12 mouse cellular contexts compared by ENCODE assay signal in genomic region chr12:117410604-117411003, GRCm38 (mm10).
DNase-seq lines count a peak whose midpoint lies in the region; ATAC-seq and TF ChIP-seq lines count a peak whose summit lies in the region.
"Had no signal": no experiment of that assay in that cellular context is flagged by ENCODE, and none has a peak within 500 bp of the region (broad histone marks: within the 10 kb centered on the region; RNA-seq: fewer than 3 reads in every experiment).

No protein-coding gene starts in this region.

- H3K4me3 ChIP-seq in kidney, adult 2 months (ENCODE audit: insufficient read depth, low read depth, low read length) = no peak overlapping the region
- no peak overlapping the region for H3K4me3 ChIP-seq in kidney, embryonic 14.5 days (ENCODE audit: low read length)
- H3K4me3 ChIP-seq: limb, embryonic 10.5 days; megakaryocyte, embryonic 14.5 days had no signal

- no peak overlapping the region for H3K27ac ChIP-seq in kidney, adult 2 months (ENCODE audit: insufficient read depth, low read depth, low read length)
- H3K27ac ChIP-seq in kidney, embryonic 14.5 days (ENCODE audit: low read depth, low read length) = no peak overlapping the region
- H3K27ac ChIP-seq: limb, embryonic 10.5 days had no signal

- no peaks in the 10 kb centered on the region for H3K9me3 ChIP-seq in kidney, embryonic 14.5 days (ENCODE audit: control insufficient read depth, low read length)
- H3K9me3 ChIP-seq: limb, embryonic 10.5 days; megakaryocyte, embryonic 14.5 days had no signal

- H3K36me3 ChIP-seq in kidney, adult 2 months (ENCODE audit: control insufficient read depth, insufficient read depth, low read length) = no peaks in the 10 kb centered on the region
- no peaks in the 10 kb centered on the region for H3K36me3 ChIP-seq in kidney, embryonic 14.5 days (ENCODE audit: control insufficient read depth, insufficient read depth, low read length)
- H3K36me3 ChIP-seq: limb, embryonic 10.5 days had no signal

- no peak for TF ChIP-seq POLR2A in kidney, adult 2 months (IDR thresholded peaks at IDR 0.05; ENCODE audit: low read depth, low read length)

- 27% methylated on average over 1 of the region's 1 CpGs for WGBS in kidney, adult 2 months
- 38% methylated on average over 1 of the region's 1 CpGs for WGBS in kidney, embryonic 14.5 days

- ATAC-seq in kidney, embryonic 14.5 days (ENCODE audit: low FRiP score, low TSS enrichment) = no peak
- ATAC-seq: intestine, postnatal 0 days had no signal

- no peak overlapping the region for H3K4me2 ChIP-seq in kidney, embryonic 14.5 days (replicated peaks; ENCODE audit: low read depth, low read length)

- H3K4me1 ChIP-seq in kidney, adult 2 months (ENCODE audit: control insufficient read depth, insufficient read depth, low read length) = no peaks in the 10 kb centered on the region
- no peaks in the 10 kb centered on the region for H3K4me1 ChIP-seq in kidney, embryonic 14.5 days (ENCODE audit: control insufficient read depth, insufficient read depth, low read length)
- H3K4me1 ChIP-seq: megakaryocyte, embryonic 14.5 days had no signal

- no peak for TF ChIP-seq CTCF in kidney, adult 2 months (conservative IDR thresholded peaks at IDR 0.05; ENCODE audit: insufficient read depth, insufficient read length, low read depth, low read length)

- H3K27me3 ChIP-seq in kidney, adult 2 months (replicated peaks; ENCODE audit: control insufficient read depth, insufficient read depth, low read length) = no peaks in the 10 kb centered on the region
- H3K27me3 ChIP-seq in kidney, embryonic 14.5 days (ENCODE audit: control insufficient read depth, insufficient read depth, low read length) = no peaks in the 10 kb centered on the region
- H3K27me3 ChIP-seq: megakaryocyte, embryonic 14.5 days had no signal

- intact Hi-C loops in heart, postnatal 14 days (cut with DNase I) = no loop called here

- peak; percentile 47 for DNase-seq in kidney, adult 2 months
- peak; percentile 26 for DNase-seq in heart, adult 8-10 months (ENCODE audit: low spot score)
- DNase-seq in heart, postnatal 14 days = peak; percentile 52 to 53
- DNase-seq in lung, postnatal 14 days = peak; percentile 62
- DNase-seq in layer of hippocampus, postnatal 25 days (ENCODE audit: extremely low spot score in 1 of 2, low spot score in 1 of 2) = no peak
- DNase-seq in gastrocnemius, adult 8-10 months (ENCODE audit: low spot score in 2 of 2) = no peak
- DNase-seq: cerebellum, adult 2 months; thymus, postnatal 25 days had no signal

- H3K9ac ChIP-seq in kidney, embryonic 14.5 days (ENCODE audit: low read depth, low read length) = no peak overlapping the region

Comparison
In these comparisons a context has a peak if more than half of its experiments do, and no peak if none do; other contexts are left out.
1. DNase-seq: peak in kidney, adult 2 months (single experiment), heart, adult 8-10 months (single experiment), heart, postnatal 14 days (2 of 2) and lung, postnatal 14 days (single experiment); none in layer of hippocampus, postnatal 25 days (0 of 2) and gastrocnemius, adult 8-10 months (0 of 2).